Mouse (Mus musculus) ES-Bruce4 (cell line): ENCODE measurements around the gene Flt3l.

Source experiments
- CTCF ChIP-seq: IDR thresholded peaks from one replicate; pipeline ENCODE4 v1.8.1; 2011; ENCODE audit warnings: low read depth, low read length
- EP300 ChIP-seq: IDR thresholded peaks from 2 replicates; pipeline ENCODE4 v1.6.1; 2011; ENCODE audit warnings: low read depth, low read length; ENCODE audit not compliant: insufficient read depth
- POLR2A ChIP-seq: IDR thresholded peaks from one replicate; pipeline ENCODE4 v1.8.1; 2011; ENCODE audit warnings: low read length; ENCODE audit not compliant: insufficient read depth

- TF ChIP-seq CTCF (no peak), POLR2A (no peak), EP300 (no peak)
Observed at GRCm38 (mm10) chr7:45148534-45149098, 12.4 kb upstream of the Flt3l start.
